Mouse (Mus musculus): ENCODE results near the gene Gm21149. TPM values are rescaled to one million over a fixed set of nuclear protein-coding genes. Genes with fewer than 3 reads are reported as not detected.
"Not testable (repeated sequence)": the region's sequence is repeated elsewhere in the genome, so short reads cannot be mapped to it uniquely, and the experiment has no call there.

Gene Gm21149
- not detected for total RNA-seq (2021)
- long read RNA-seq, experiment 1, result 0 reads
- long read RNA-seq, experiment 2, result 0 reads

- intact Hi-C loops (cut with DNase I); DNase-seq: not testable (repeated sequence)
These were observed at the start of gene Gm21149 for GRCm38 (mm10) chr5:15476423-15476822. TSS of gene Gm21149 (minus strand) at chr5:15476523.

GRCm38 (mm10) chr5:15522470-15522869, 46.1 kb upstream of the Gm21149 start:
- DNase-seq, result peak in 1 of 2 experiments; percentile 13
- intact Hi-C loops (cut with DNase I), result not testable (repeated sequence)

- intact Hi-C loops (cut with DNase I); DNase-seq: not testable (repeated sequence)
These were observed 45.7 kb upstream of the Gm21149 start for GRCm38 (mm10) chr5:15522028-15522427.

GRCm38 (mm10) chr5:15520418-15520817, 44.1 kb upstream of the Gm21149 start:
- intact Hi-C loops (cut with DNase I), result not testable (repeated sequence)
- DNase-seq, result peak in 1 of 2 experiments; percentile 19

- intact Hi-C loops (cut with DNase I); DNase-seq: not testable (repeated sequence)
These were observed 40.8 kb upstream of the Gm21149 start for GRCm38 (mm10) chr5:15517150-15517549.

- intact Hi-C loops (cut with DNase I); DNase-seq: not testable (repeated sequence)
These were observed 35.9 kb upstream of the Gm21149 start for GRCm38 (mm10) chr5:15512236-15512635.

- DNase-seq; intact Hi-C loops (cut with DNase I): not testable (repeated sequence)
These were observed 33.6 kb upstream of the Gm21149 start for GRCm38 (mm10) chr5:15509911-15510310.

GRCm38 (mm10) chr5:15508460-15509451, 32.4 kb upstream of the Gm21149 start:
- intact Hi-C loops (cut with DNase I), result not testable (repeated sequence)

GRCm38 (mm10) chr5:15507757-15508459, 31.6 kb upstream of the Gm21149 start:
- intact Hi-C loops (cut with DNase I), result not testable (repeated sequence)

More at GRCm38 (mm10) chr5:15508460-15509451, 32.4 kb upstream of the Gm21149 start:
- not testable (repeated sequence) for DNase-seq

GRCm38 (mm10) chr5:15507309-15507619, 30.9 kb upstream of the Gm21149 start:
- intact Hi-C loops (cut with DNase I), result no loop called here
- no peak for DNase-seq

More at GRCm38 (mm10) chr5:15507757-15508459, 31.6 kb upstream of the Gm21149 start:
- DNase-seq, result not testable (repeated sequence)

- DNase-seq, result peak in 1 of 2 experiments; percentile 47
- intact Hi-C loops (cut with DNase I), result no loop called here
These were observed 30.4 kb upstream of the Gm21149 start for GRCm38 (mm10) chr5:15506575-15507308.

GRCm38 (mm10) chr5:15498774-15499400, 22.6 kb upstream of the Gm21149 start:
- DNase-seq, result peak; percentile 18 to 32
- intact Hi-C loops (cut with DNase I), result not testable (repeated sequence)

GRCm38 (mm10) chr5:15498350-15498749, 22.0 kb upstream of the Gm21149 start:
- DNase-seq; intact Hi-C loops (cut with DNase I): not testable (repeated sequence)

GRCm38 (mm10) chr5:15490934-15491333, 14.6 kb upstream of the Gm21149 start:
- DNase-seq; intact Hi-C loops (cut with DNase I): not testable (repeated sequence)

GRCm38 (mm10) chr5:15488743-15489142, 12.4 kb upstream of the Gm21149 start:
- intact Hi-C loops (cut with DNase I), result no loop called here
- no peak for DNase-seq

GRCm38 (mm10) chr5:15484616-15485015, 8.3 kb upstream of the Gm21149 start:
- intact Hi-C loops (cut with DNase I); DNase-seq: not testable (repeated sequence)

GRCm38 (mm10) chr5:15483576-15483975, 7.3 kb upstream of the Gm21149 start:
- intact Hi-C loops (cut with DNase I); DNase-seq: not testable (repeated sequence)

GRCm38 (mm10) chr5:15482815-15483214, 6.5 kb upstream of the Gm21149 start:
- intact Hi-C loops (cut with DNase I), result not testable (repeated sequence)
- peak in 1 of 2 experiments; percentile 2 for DNase-seq

GRCm38 (mm10) chr5:15470141-15470540, 6.2 kb downstream of the Gm21149 start:
- intact Hi-C loops (cut with DNase I); DNase-seq: not testable (repeated sequence)

GRCm38 (mm10) chr5:15467768-15468167, 8.6 kb downstream of the Gm21149 start:
- intact Hi-C loops (cut with DNase I); DNase-seq: not testable (repeated sequence)

Data from heart, postnatal 14 days (tissue).